Mouse (Mus musculus): ENCODE measurements around the gene Sh3rf1. TPM values are rescaled to one million over a fixed set of nuclear protein-coding genes. Genes with fewer than 3 reads are reported as not detected.

Sh3rf1 gene
- polyA plus RNA-seq (2012; rRNA removed) = 19.7 and 20.1 TPM in 2 replicates

- TF ChIP-seq CTCF (IDR thresholded peaks at IDR 0.05; ENCODE audit: insufficient read depth, low read length) (no peak), POLR2A (IDR thresholded peaks at IDR 0.05; ENCODE audit: borderline replicate concordance, extremely low read depth, low read depth, low read length) (peak; percentile 41; the same call in 1 of the 2 replicates)
- WGBS = under 1% methylated on average over 73 of the region's 84 CpGs
- DNase-seq = peak; percentile 81
These were observed at the start of gene Sh3rf1 for GRCm38 (mm10) chr8:61223729-61224379. Gene Sh3rf1, plus strand, starts transcription at chr8:61223872.

GRCm38 (mm10) chr8:61173921-61174492 lies 49.7 kb upstream of the Sh3rf1 start:
- no peak for DNase-seq

More at GRCm38 (mm10) chr8:61223729-61224379, at the start of gene Sh3rf1:
- peak within 1 kb of the TSS; percentile 83 for H3K4me3 ChIP-seq (replicated peaks; ENCODE audit: extremely low read depth, low read depth, low read length)
- peaks cover 6% of the 10 kb centered on the region for H3K4me1 ChIP-seq (ENCODE audit: control insufficient read depth, insufficient read depth, low read length)

GRCm38 (mm10) chr8:61175876-61176275 lies 47.8 kb upstream of the Sh3rf1 start:
- TF ChIP-seq CTCF (IDR thresholded peaks at IDR 0.05; ENCODE audit: insufficient read depth, low read length) = no peak
- no peak for TF ChIP-seq POLR2A (IDR thresholded peaks at IDR 0.05; ENCODE audit: borderline replicate concordance, extremely low read depth, low read depth, low read length)
- 80% methylated on average over 2 of the region's 2 CpGs for whole genome bisulfite sequencing
- Histone ChIP-seq H3K4me3 (replicated peaks; ENCODE audit: extremely low read depth, low read depth, low read length) (no peak overlapping the region), H3K4me1 (ENCODE audit: control insufficient read depth, insufficient read depth, low read length) (peaks cover under 1% of the 10 kb centered on the region; the same call in 1 of the 2 replicates)
- no peak for DNase-seq

More at GRCm38 (mm10) chr8:61173921-61174492, 49.7 kb upstream of the Sh3rf1 start:
- H3K4me1 ChIP-seq (ENCODE audit: control insufficient read depth, insufficient read depth, low read length) = no peaks in the 10 kb centered on the region
- no peak for TF ChIP-seq POLR2A (IDR thresholded peaks at IDR 0.05; ENCODE audit: borderline replicate concordance, extremely low read depth, low read depth, low read length)
- no peak for TF ChIP-seq CTCF (IDR thresholded peaks at IDR 0.05; ENCODE audit: insufficient read depth, low read length)
- no peak overlapping the region for H3K4me3 ChIP-seq (replicated peaks; ENCODE audit: extremely low read depth, low read depth, low read length)
- 81% methylated on average over 7 of the region's 7 CpGs for WGBS

- H3K4me1 ChIP-seq (ENCODE audit: control insufficient read depth, insufficient read depth, low read length) = peaks cover 2% of the 10 kb centered on the region; the same call in 1 of the 2 replicates
- TF ChIP-seq POLR2A (IDR thresholded peaks at IDR 0.05; ENCODE audit: borderline replicate concordance, extremely low read depth, low read depth, low read length) (no peak), CTCF (IDR thresholded peaks at IDR 0.05; ENCODE audit: insufficient read depth, low read length) (no peak)
- DNase-seq = no peak
- 56% methylated on average over 12 of the region's 12 CpGs for WGBS
- H3K4me3 ChIP-seq (replicated peaks; ENCODE audit: extremely low read depth, low read depth, low read length) = no peak overlapping the region
These were observed 45.7 kb upstream of the Sh3rf1 start for GRCm38 (mm10) chr8:61177680-61178593.

- TF ChIP-seq CTCF (IDR thresholded peaks at IDR 0.05; ENCODE audit: insufficient read depth, low read length) (no peak), POLR2A (IDR thresholded peaks at IDR 0.05; ENCODE audit: borderline replicate concordance, extremely low read depth, low read depth, low read length) (no peak)
- DNase-seq = no peak
- WGBS = 66% methylated on average over 11 of the region's 11 CpGs
- Histone ChIP-seq H3K4me1 (ENCODE audit: control insufficient read depth, insufficient read depth, low read length) (peaks cover 2% of the 10 kb centered on the region; the same call in 1 of the 2 replicates), H3K4me3 (replicated peaks; ENCODE audit: extremely low read depth, low read depth, low read length) (no peak overlapping the region)
These were observed 45.0 kb upstream of the Sh3rf1 start for GRCm38 (mm10) chr8:61178594-61179140.

GRCm38 (mm10) chr8:61181592-61181991 lies 42.1 kb upstream of the Sh3rf1 start:
- no peak for DNase-seq
- H3K4me3 ChIP-seq (replicated peaks; ENCODE audit: extremely low read depth, low read depth, low read length) = no peak overlapping the region
- TF ChIP-seq CTCF (IDR thresholded peaks at IDR 0.05; ENCODE audit: insufficient read depth, low read length) (no peak), POLR2A (IDR thresholded peaks at IDR 0.05; ENCODE audit: borderline replicate concordance, extremely low read depth, low read depth, low read length) (no peak)
- 36% methylated on average over 2 of the region's 2 CpGs for WGBS
- peaks cover 7% of the 10 kb centered on the region; the same call in 1 of the 2 replicates for H3K4me1 ChIP-seq (ENCODE audit: control insufficient read depth, insufficient read depth, low read length)

- DNase-seq = no peak
These were observed 41.7 kb upstream of the Sh3rf1 start for GRCm38 (mm10) chr8:61182020-61182419.

GRCm38 (mm10) chr8:61185274-61186198 lies 38.1 kb upstream of the Sh3rf1 start:
- peaks cover 7% of the 10 kb centered on the region; the same call in 1 of the 2 replicates for H3K4me1 ChIP-seq (ENCODE audit: control insufficient read depth, insufficient read depth, low read length)
- no peak overlapping the region for H3K4me3 ChIP-seq (replicated peaks; ENCODE audit: extremely low read depth, low read depth, low read length)
- no peak for DNase-seq
- TF ChIP-seq POLR2A (IDR thresholded peaks at IDR 0.05; ENCODE audit: borderline replicate concordance, extremely low read depth, low read depth, low read length) (no peak), CTCF (IDR thresholded peaks at IDR 0.05; ENCODE audit: insufficient read depth, low read length) (no peak)
- 51% methylated on average over 5 of the region's 5 CpGs for WGBS

More at GRCm38 (mm10) chr8:61182020-61182419, 41.7 kb upstream of the Sh3rf1 start:
- TF ChIP-seq POLR2A (IDR thresholded peaks at IDR 0.05; ENCODE audit: borderline replicate concordance, extremely low read depth, low read depth, low read length) (no peak), CTCF (IDR thresholded peaks at IDR 0.05; ENCODE audit: insufficient read depth, low read length) (no peak)
- Histone ChIP-seq H3K4me3 (replicated peaks; ENCODE audit: extremely low read depth, low read depth, low read length) (no peak overlapping the region), H3K4me1 (ENCODE audit: control insufficient read depth, insufficient read depth, low read length) (peaks cover 7% of the 10 kb centered on the region; the same call in 1 of the 2 replicates)
- 49% methylated on average over 4 of the region's 4 CpGs for WGBS

Measured in lung, adult 2 months (tissue).